Mouse (Mus musculus) stomach, postnatal 0 days (tissue): Measurements from ENCODE around the gene Tbl3. TPM values are rescaled to one million over a fixed set of nuclear protein-coding genes. Genes with fewer than 3 reads are reported as not detected.
A peak's percentile ranks its signal among the peaks of the same experiment; 100 is the strongest.

Experiments
- ATAC-seq: fragments of 200-750 bp; cut with Nextera tagmentation; 2 replicates; pipeline ENCODE4 v1.8.0; 2017; ENCODE audit not compliant: low FRiP score, low TSS enrichment
- DNase-seq: peaks from one replicate; pipeline ENCODE4 v3.0.0-alpha.2; 2016; ENCODE audit warnings: low spot score
- H3K27ac ChIP-seq: fragments of 300-500 bp; sonication (generic); replicated peaks from 2 replicates; pipeline ENCODE4 v1.5.1; 2014; ENCODE audit warnings: mild to moderate bottlenecking, control low read depth
- H3K27me3 ChIP-seq: fragments of 300-500 bp; sonication (generic); 2 replicates; pipeline ENCODE4 v1.6.1; 2014; ENCODE audit warnings: low read length; ENCODE audit not compliant: control insufficient read depth, insufficient read depth
- H3K36me3 ChIP-seq: fragments of 300-500 bp; sonication (generic); 2 replicates; pipeline ENCODE4 v1.6.1; 2014; ENCODE audit warnings: low read length, mixed read lengths; ENCODE audit not compliant: control insufficient read depth, insufficient read depth
- H3K4me1 ChIP-seq: fragments of 300-500 bp; sonication (generic); replicated peaks from 2 replicates; pipeline ENCODE4 v1.6.1; 2014; ENCODE audit warnings: antibody characterized with exemption; ENCODE audit not compliant: control insufficient read depth, insufficient read depth
- H3K4me2 ChIP-seq: fragments of 300-500 bp; sonication (generic); replicated peaks from 2 replicates; pipeline ENCODE4 v1.6.1; 2014; ENCODE audit warnings: low read depth, mild to moderate bottlenecking, control low read depth, moderate library complexity
- H3K4me3 ChIP-seq: fragments of 300-500 bp; sonication (generic); 2 replicates; pipeline ENCODE4 v1.5.1; 2014; ENCODE audit warnings: low read depth, low read length, control low read depth
- H3K9ac ChIP-seq: fragments of 300-500 bp; sonication (generic); 2 replicates; pipeline ENCODE4 v1.6.1; 2014; ENCODE audit warnings: mild to moderate bottlenecking, low read length, control low read depth, mixed read lengths
- H3K9me3 ChIP-seq: fragments of 300-500 bp; sonication (generic); 2 replicates; pipeline ENCODE4 v1.6.1; 2016; ENCODE audit warnings: low read length; ENCODE audit not compliant: control insufficient read depth
- CTCF ChIP-seq: IDR thresholded peaks from 2 replicates; pipeline ENCODE4 v1.5.1; 2016; ENCODE audit warnings: antibody characterized with exemption, low read depth, mild to moderate bottlenecking, moderate library complexity
- EP300 ChIP-seq: optimal IDR thresholded peaks from 2 replicates; pipeline ENCODE3; 2016; ENCODE audit warnings: antibody characterized with exemption
- WGBS: fragments of 180-500 bp; shearing (Covaris S2); extraction: QIAGEN DNeasy Blood & Tissue Kit; methylation state at CpG from one replicate; pipeline ENCODE4 v1.1.7; 2014; 5-methylcytosine and 5-hydroxymethylcytosine counted together
- polyA plus RNA-seq: library from polyadenylated mRNA; unstranded; fragments of >200 nt; fragmentation: Nextera tagmentation; extraction: Ambion mirVana; gene quantifications from 2 replicates; pipeline ENCODE4 v1.2.1, GENCODE M21; 2015

Gene Tbl3
- polyA plus RNA-seq, 1 experiment from 2014 or later, result 33.7 TPM

DNA sequence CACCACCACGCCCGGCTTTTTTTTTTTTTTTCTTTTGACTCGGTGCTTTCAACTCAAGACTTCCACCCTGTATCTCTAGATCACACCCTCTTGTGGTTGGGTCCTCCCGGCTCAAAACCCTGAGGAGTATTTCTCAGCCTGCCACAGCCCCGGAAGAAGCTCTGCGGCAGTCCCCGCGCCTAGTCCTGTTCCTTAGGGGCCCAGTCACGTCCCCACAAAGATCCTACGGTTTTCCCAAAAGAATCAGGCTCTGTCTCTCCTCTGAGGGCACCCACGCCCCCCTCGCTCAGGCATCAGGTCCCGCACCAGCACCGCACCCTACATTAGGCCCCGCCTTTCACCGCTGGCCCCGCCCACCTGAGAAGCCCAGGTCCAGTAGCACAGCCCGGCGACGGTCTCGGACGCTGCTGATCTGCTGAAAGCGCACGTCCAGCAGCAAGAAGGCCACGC, 20.3 kb downstream of the Tbl3 start:
- no peak for TF ChIP-seq EP300
- peak; percentile 19; the same call in 1 of the 2 replicates for TF ChIP-seq CTCF
- ATAC-seq (peak; percentile 69), DNase-seq (peak; percentile 77)
- H3K27me3 ChIP-seq, result peaks cover 6% of the 10 kb centered on the region
- H3K4me2 ChIP-seq, result peak overlapping the region; percentile 56
- WGBS, result 1% methylated on average over 24 of the region's 25 CpGs
- H3K9me3 ChIP-seq, result no peaks in the 10 kb centered on the region
- H3K27ac ChIP-seq, result no peak overlapping the region
- peak overlapping the region; percentile 34 for H3K4me3 ChIP-seq
- peaks cover 8% of the 10 kb centered on the region for H3K4me1 ChIP-seq
- no peaks in the 10 kb centered on the region for H3K36me3 ChIP-seq
- H3K9ac ChIP-seq, result peak overlapping the region; percentile 27; the same call in 1 of the 2 replicates

DNA sequence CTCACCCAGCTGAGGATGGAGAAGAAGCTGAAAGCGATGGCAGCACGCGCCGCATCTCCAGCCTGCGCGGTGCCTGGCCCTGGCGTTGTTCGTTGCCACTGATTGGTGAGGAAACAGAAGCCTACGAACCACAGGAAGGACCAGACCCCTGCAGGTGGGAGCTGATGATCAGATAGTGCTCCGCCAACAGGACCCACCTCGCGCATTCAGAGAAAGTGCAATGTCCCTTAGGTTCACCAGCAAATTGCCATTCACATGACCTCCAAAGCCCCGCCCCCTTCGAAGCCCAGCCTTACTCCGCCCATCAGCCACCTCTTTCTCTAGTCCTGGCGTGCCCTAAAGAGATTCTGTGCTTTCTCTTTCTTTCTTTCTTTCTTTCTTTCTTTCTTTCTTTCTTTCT, 20.9 kb downstream of the Tbl3 start:
- Histone ChIP-seq H3K27me3 (peaks cover 6% of the 10 kb centered on the region), H3K9me3 (no peaks in the 10 kb centered on the region), H3K9ac (no peak overlapping the region), H3K27ac (no peak overlapping the region), H3K4me1 (peaks cover 8% of the 10 kb centered on the region), H3K4me3 (no peak overlapping the region), H3K36me3 (no peaks in the 10 kb centered on the region), H3K4me2 (no peak overlapping the region)
- TF ChIP-seq EP300 (no peak), CTCF (no peak)
- 33% methylated on average over 16 of the region's 16 CpGs for WGBS
- DNase-seq (peak; percentile 64), ATAC-seq (no peak)

- DNase-seq (no peak), ATAC-seq (peak; percentile 65)
- Histone ChIP-seq H3K4me1 (no peaks in the 10 kb centered on the region), H3K4me3 (no peak overlapping the region), H3K4me2 (no peak overlapping the region), H3K36me3 (peaks cover 42% of the 10 kb centered on the region), H3K27me3 (no peaks in the 10 kb centered on the region), H3K9ac (no peak overlapping the region), H3K27ac (0 out of 2 replicates have a peak overlapping the region, but pooled peaks have one; percentile 30), H3K9me3 (no peaks in the 10 kb centered on the region)
- TF ChIP-seq EP300, result no peak
- no peak for TF ChIP-seq CTCF
- WGBS, result 84% methylated on average over 24 of the region's 24 CpGs
Measured at GRCm38 (mm10) chr17:24677500-24678080, 29.9 kb downstream of the Tbl3 start.

DNA sequence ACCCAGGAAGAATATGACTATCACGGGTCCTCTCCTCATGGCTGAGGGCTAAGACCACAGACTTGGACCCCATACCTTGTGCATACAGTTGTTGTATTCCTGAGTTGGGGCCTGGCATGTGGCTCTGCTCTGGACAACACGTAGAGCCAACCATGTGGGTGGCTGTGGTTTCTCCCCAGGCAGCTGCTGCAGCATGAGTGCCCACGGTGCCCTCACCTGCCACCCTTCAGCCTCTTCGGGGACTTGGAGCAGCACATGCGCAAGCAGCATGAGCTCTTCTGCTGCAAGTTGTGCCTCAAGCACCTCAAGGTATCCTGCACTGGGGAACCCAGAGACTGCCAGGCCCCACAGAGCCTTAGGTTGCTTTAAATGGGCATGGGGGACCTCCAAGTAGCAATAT, 30.6 kb downstream of the Tbl3 start:
- DNase-seq, result no peak
- WGBS, result 97% methylated on average over 5 of the region's 5 CpGs
- no peak for ATAC-seq
- H3K27me3 ChIP-seq, result no peaks in the 10 kb centered on the region
- H3K27ac ChIP-seq, result no peak overlapping the region
- no peaks in the 10 kb centered on the region for H3K9me3 ChIP-seq
- no peak overlapping the region for H3K4me3 ChIP-seq
- no peak overlapping the region for H3K9ac ChIP-seq
- peaks cover 42% of the 10 kb centered on the region for H3K36me3 ChIP-seq
- H3K4me2 ChIP-seq, result no peak overlapping the region
- H3K4me1 ChIP-seq, result no peaks in the 10 kb centered on the region
- no peak for TF ChIP-seq EP300
- no peak for TF ChIP-seq CTCF

GRCm38 (mm10) chr17:24676187-24676586, 31.3 kb downstream of the Tbl3 start:
- 60% methylated on average over 2 of the region's 2 CpGs for WGBS
- ATAC-seq (peak; percentile 25; the same call in 1 of the 2 replicates), DNase-seq (peak; percentile 83)
- Histone ChIP-seq H3K9ac (no peak overlapping the region), H3K4me2 (no peak overlapping the region), H3K27ac (no peak overlapping the region), H3K9me3 (no peaks in the 10 kb centered on the region), H3K4me1 (no peaks in the 10 kb centered on the region), H3K36me3 (peaks cover 42% of the 10 kb centered on the region), H3K27me3 (no peaks in the 10 kb centered on the region), H3K4me3 (no peak overlapping the region)
- TF ChIP-seq EP300 (no peak), CTCF (peak; percentile 89)

DNA sequence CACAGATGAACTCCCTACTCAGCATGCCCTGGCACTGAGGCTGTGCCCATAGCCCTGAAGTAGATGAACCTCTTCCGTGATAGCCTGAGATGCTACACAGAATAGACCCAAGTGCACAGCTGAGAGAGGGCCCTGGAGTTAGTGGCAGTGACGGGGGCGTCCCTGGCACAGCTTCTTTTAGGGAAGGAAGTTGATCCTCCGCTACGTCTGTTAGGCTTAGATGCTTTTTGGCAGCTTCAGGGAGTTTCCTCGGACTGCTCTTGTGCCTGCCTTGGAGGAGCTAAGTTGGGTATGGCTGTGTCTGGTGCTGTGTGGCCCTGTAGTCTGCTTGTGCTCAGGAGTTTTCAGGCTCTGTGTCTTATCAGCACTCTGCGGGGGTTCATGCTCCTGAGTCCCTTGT, 33.2 kb downstream of the Tbl3 start:
- no peaks in the 10 kb centered on the region for H3K27me3 ChIP-seq
- no peak overlapping the region for H3K4me2 ChIP-seq
- no peak for ATAC-seq
- H3K27ac ChIP-seq, result no peak overlapping the region
- TF ChIP-seq CTCF (no peak), EP300 (no peak)
- H3K4me1 ChIP-seq, result 0 out of 2 replicates have a peak, but pooled peaks cover 3% of the 10 kb centered on the region
- 72% methylated on average over 7 of the region's 7 CpGs for WGBS
- no peak overlapping the region for H3K4me3 ChIP-seq
- H3K9me3 ChIP-seq, result no peaks in the 10 kb centered on the region
- no peak for DNase-seq
- H3K36me3 ChIP-seq, result peaks cover 27% of the 10 kb centered on the region
- H3K9ac ChIP-seq, result no peak overlapping the region
